Mouse (Mus musculus) megakaryocyte, embryonic 14.5 days (primary cell): ENCODE results near the gene Pip5k1a.

Source experiments
- FLI1 ChIP-seq: IDR thresholded peaks from 2 replicates; pipeline ENCODE4 v1.6.1; 2012; ENCODE audit warnings: low read length, inconsistent platforms, mixed read lengths
- GATA1 ChIP-seq: IDR thresholded peaks from 3 replicates; pipeline ENCODE4 v1.6.1; 2012; ENCODE audit warnings: mixed read lengths, low read length, inconsistent platforms, borderline replicate concordance

DNA sequence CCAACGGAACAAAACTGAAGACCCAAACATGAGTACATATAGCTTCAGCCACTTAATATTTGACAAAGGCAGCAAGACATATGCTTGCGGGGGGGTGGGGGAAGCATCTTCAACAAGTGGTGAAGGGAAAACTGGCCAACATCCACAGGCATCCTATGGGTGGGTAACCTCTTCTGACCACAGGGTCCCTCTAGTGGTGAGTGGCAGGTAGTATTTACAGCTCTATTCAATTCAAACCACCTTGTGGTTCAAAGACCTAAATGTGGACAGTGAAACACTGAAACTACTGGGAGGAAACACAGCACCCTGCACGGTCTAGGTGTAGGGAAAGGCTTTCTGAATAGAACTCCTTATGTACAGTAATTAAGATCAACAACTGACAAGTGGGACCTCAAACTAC, 53.0 kb downstream of the Pip5k1a start:
- no peak for TF ChIP-seq FLI1
- TF ChIP-seq GATA1, result no peak
